ENCODE assay signal across 9 mouse cellular contexts in genomic region chr19:23058502-23058900, GRCm38 (mm10).
DNase-seq lines count a peak whose midpoint lies in the region; ATAC-seq lines count a peak whose summit lies in the region.
"Had no signal": no experiment of that assay in that cellular context is flagged by ENCODE, and none has a peak within 500 bp of the region (broad histone marks: within the 10 kb centered on the region; RNA-seq: fewer than 3 reads in every experiment).

No protein-coding gene starts in this region.

- H3K27me3 ChIP-seq in kidney, embryonic 15.5 days, result no peaks in the 10 kb centered on the region
- 0 out of 2 replicates have a peak, but pooled peaks cover 2% of the 10 kb centered on the region for H3K27me3 ChIP-seq in kidney, embryonic 14.5 days (ENCODE audit: control insufficient read depth, insufficient read depth, low read length)
- H3K27me3 ChIP-seq in embryonic facial prominence, embryonic 10.5 days (replicated peaks; ENCODE audit: low read depth, poor library complexity, severe bottlenecking), result no peaks in the 10 kb centered on the region; the same call in 1 of the 2 replicates
- H3K27me3 ChIP-seq: heart, embryonic 13.5 days had no signal

- H3K4me2 ChIP-seq in kidney, embryonic 15.5 days, result no peak overlapping the region
- no peak overlapping the region for H3K4me2 ChIP-seq in kidney, embryonic 14.5 days (replicated peaks; ENCODE audit: low read depth, low read length)

- no peaks in the 10 kb centered on the region for H3K9me3 ChIP-seq in kidney, embryonic 15.5 days (replicated peaks)
- no peaks in the 10 kb centered on the region for H3K9me3 ChIP-seq in kidney, embryonic 14.5 days (ENCODE audit: control insufficient read depth, low read length)
- no peaks in the 10 kb centered on the region for H3K9me3 ChIP-seq in embryonic facial prominence, embryonic 10.5 days
- H3K9me3 ChIP-seq: heart, embryonic 13.5 days had no signal

- H3K4me1 ChIP-seq in kidney, embryonic 15.5 days, result peaks cover 26% of the 10 kb centered on the region
- H3K4me1 ChIP-seq in kidney, embryonic 14.5 days (ENCODE audit: control insufficient read depth, insufficient read depth, low read length), result peaks cover 8% of the 10 kb centered on the region; the same call in 1 of the 2 replicates
- H3K4me1 ChIP-seq in embryonic facial prominence, embryonic 10.5 days, result peaks cover 26% of the 10 kb centered on the region

- peak; percentile 87 for DNase-seq in R1 (ENCODE audit: low read depth, low spot score)
- DNase-seq in embryonic facial prominence, embryonic 10.5 days (ENCODE audit: low spot score), result peak; percentile 12
- DNase-seq in lung, postnatal 14 days, result peak; percentile 78
- no peak for DNase-seq in adrenal gland, postnatal 4 days (ENCODE audit: low spot score in 2 of 2)
- no peak for DNase-seq in urinary bladder, postnatal 10 days (ENCODE audit: low spot score)

- H3K27ac ChIP-seq in kidney, embryonic 15.5 days, result peak overlapping the region; percentile 77; the same call in 1 of the 2 replicates
- H3K27ac ChIP-seq in kidney, embryonic 14.5 days (ENCODE audit: low read depth, low read length), result no peak overlapping the region
- H3K27ac ChIP-seq in embryonic facial prominence, embryonic 10.5 days (replicated peaks), result peak overlapping the region; percentile 87

- H3K4me3 ChIP-seq in kidney, embryonic 15.5 days (replicated peaks), result no peak overlapping the region
- H3K4me3 ChIP-seq in kidney, embryonic 14.5 days (ENCODE audit: low read length), result no peak overlapping the region
- H3K4me3 ChIP-seq in embryonic facial prominence, embryonic 10.5 days, result no peak overlapping the region

- 47% methylated on average over 4 of the region's 4 CpGs for WGBS in kidney, embryonic 15.5 days
- 55% methylated on average over 4 of the region's 4 CpGs for WGBS in kidney, embryonic 14.5 days
- WGBS in embryonic facial prominence, embryonic 10.5 days, result 44% methylated on average over 4 of the region's 4 CpGs

- no peaks in the 10 kb centered on the region for H3K36me3 ChIP-seq in kidney, embryonic 15.5 days
- no peaks in the 10 kb centered on the region for H3K36me3 ChIP-seq in kidney, embryonic 14.5 days (ENCODE audit: control insufficient read depth, insufficient read depth, low read length)
- H3K36me3 ChIP-seq in embryonic facial prominence, embryonic 10.5 days (replicated peaks), result no peaks in the 10 kb centered on the region
- H3K36me3 ChIP-seq: heart, embryonic 13.5 days had no signal

- no peak for ATAC-seq in kidney, embryonic 15.5 days (replicated peaks; ENCODE audit: low FRiP score)
- no peak for ATAC-seq in kidney, embryonic 14.5 days (ENCODE audit: low FRiP score, low TSS enrichment)
- no peak for ATAC-seq in cerebellum, adult (ENCODE audit: insufficient number of reproducible peaks, low FRiP score, low TSS enrichment)

- H3K9ac ChIP-seq in kidney, embryonic 15.5 days, result no peak overlapping the region
- no peak overlapping the region for H3K9ac ChIP-seq in kidney, embryonic 14.5 days (ENCODE audit: low read depth, low read length)

Comparison
In these comparisons a context has a peak if more than half of its experiments do, and no peak if none do; other contexts are left out.
1. DNase-seq: peak in R1 (single experiment), embryonic facial prominence, embryonic 10.5 days (single experiment) and lung, postnatal 14 days (single experiment); none in adrenal gland, postnatal 4 days (0 of 2) and urinary bladder, postnatal 10 days (single experiment).